Mouse (Mus musculus) small intestine, adult 2 months (tissue): Measurements from ENCODE around the gene Pklr.

ENCODE experiments used
- CTCF ChIP-seq: fragments of 200-500 bp; IDR thresholded peaks from 2 replicates; pipeline ENCODE4 v1.5.1; 2012; ENCODE audit warnings: low read depth, mild to moderate bottlenecking, control low read depth, inconsistent platforms, low read length, moderate library complexity, mixed read lengths; ENCODE audit not compliant: insufficient replicate concordance, insufficient read length; ENCODE audit errors: extremely low read depth
- POLR2A ChIP-seq: fragments of 200-500 bp; IDR thresholded peaks from 2 replicates; pipeline ENCODE4 v1.6.1; 2012; ENCODE audit warnings: low read depth, mild to moderate bottlenecking, control low read depth, inconsistent platforms, low read length, moderate library complexity

DNA sequence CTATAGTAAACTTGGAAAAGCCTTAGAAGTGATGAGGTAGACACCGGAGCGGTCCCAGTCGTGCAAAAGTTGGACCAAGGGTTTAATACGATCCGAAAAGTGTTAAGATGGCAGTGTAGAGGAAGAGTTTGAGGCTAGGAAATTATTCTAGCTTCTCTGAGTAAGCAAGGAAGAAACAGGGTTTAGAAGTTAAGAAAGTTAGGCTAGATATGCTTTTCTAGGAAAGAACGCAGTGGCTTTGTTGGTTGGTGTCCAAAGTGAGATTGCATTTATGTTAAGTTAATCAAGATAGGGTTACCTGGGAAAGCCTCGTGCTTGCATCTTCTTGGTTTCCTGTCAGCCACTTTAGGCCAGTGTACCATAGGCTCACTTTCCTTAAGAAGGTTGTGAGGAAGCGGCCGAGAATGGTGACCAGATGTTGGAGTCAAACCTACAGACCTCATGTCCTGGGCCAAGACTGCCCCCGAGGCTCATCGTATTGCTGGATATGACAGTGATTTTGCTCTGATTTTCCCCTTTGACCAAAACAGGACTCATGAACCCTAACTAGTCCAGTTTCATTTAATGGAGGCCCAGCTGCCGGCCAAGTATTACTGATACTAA lies 29.4 kb downstream of the Pklr start:
- TF ChIP-seq CTCF (no peak), POLR2A (no peak)
